Mouse (Mus musculus): ENCODE results near the gene Spag6.

Gene Spag6

GRCm38 (mm10) chr2:18737040-18737439, 43.2 kb downstream of the Spag6 start:
- no peak for DNase-seq

- no peak for DNase-seq
Observed at GRCm38 (mm10) chr2:18739216-18739615, 45.4 kb downstream of the Spag6 start.

- no peak for DNase-seq
Observed at GRCm38 (mm10) chr2:18756144-18756543, 62.3 kb downstream of the Spag6 start.

GRCm38 (mm10) chr2:18764846-18765245, 71.0 kb downstream of the Spag6 start:
- no peak for DNase-seq

GRCm38 (mm10) chr2:18765481-18766249, 71.8 kb downstream of the Spag6 start:
- DNase-seq, result no peak

- DNase-seq, result no peak
Observed at GRCm38 (mm10) chr2:18766441-18766820, 72.6 kb downstream of the Spag6 start.

GRCm38 (mm10) chr2:18766821-18767541, 73.1 kb downstream of the Spag6 start:
- DNase-seq, result peak; percentile 78

GRCm38 (mm10) chr2:18768414-18768813, 74.6 kb downstream of the Spag6 start:
- no peak for DNase-seq

GRCm38 (mm10) chr2:18772413-18772812, 78.6 kb downstream of the Spag6 start:
- DNase-seq, result no peak

GRCm38 (mm10) chr2:18774326-18774725, 80.5 kb downstream of the Spag6 start:
- DNase-seq, result no peak

- DNase-seq, result peak; percentile 35
Observed at GRCm38 (mm10) chr2:18778220-18778619, 84.4 kb downstream of the Spag6 start.

- no peak for DNase-seq
Observed at GRCm38 (mm10) chr2:18779830-18780229, 86.0 kb downstream of the Spag6 start.

GRCm38 (mm10) chr2:18781296-18781695, 87.5 kb downstream of the Spag6 start:
- DNase-seq, result no peak

- DNase-seq, result no peak
Observed at GRCm38 (mm10) chr2:18794261-18794660, 100.4 kb downstream of the Spag6 start.

- no peak for DNase-seq
Observed at GRCm38 (mm10) chr2:18797776-18798175, 103.9 kb downstream of the Spag6 start.

GRCm38 (mm10) chr2:18799265-18799965, 105.6 kb downstream of the Spag6 start:
- no peak for DNase-seq
